Mouse (Mus musculus) lung, postnatal 4 days (tissue): Measurements from ENCODE around the gene Hes3.

Source experiments
- DNase-seq, 2 experiments: peaks; one replicate each; pipeline ENCODE4 v3.0.0; 2021

The Hes3 gene

GRCm38 (mm10) chr4:152277916-152278315, 13.5 kb downstream of the Hes3 start:
- no peak for DNase-seq

- peak in 1 of 2 experiments; percentile 45 for DNase-seq
These were observed 14.8 kb downstream of the Hes3 start for GRCm38 (mm10) chr4:152276389-152277347.

GRCm38 (mm10) chr4:152274681-152275131, 16.8 kb downstream of the Hes3 start:
- DNase-seq = peak; percentile 55 to 67

- peak; percentile 61 to 83 for DNase-seq
These were observed 17.7 kb downstream of the Hes3 start, which contains the start of gene Gpr153 for GRCm38 (mm10) chr4:152273621-152274236. Gpr153 (plus strand) TSS chr4:152274232.

GRCm38 (mm10) chr4:152273191-152273590, 18.3 kb downstream of the Hes3 start:
- no peak for DNase-seq

- peak; percentile 68 to 85 for DNase-seq
These were observed 18.9 kb downstream of the Hes3 start for GRCm38 (mm10) chr4:152272449-152273049.

- DNase-seq = no peak
These were observed 19.5 kb downstream of the Hes3 start for GRCm38 (mm10) chr4:152272006-152272405.

- no peak for DNase-seq
These were observed 20.1 kb downstream of the Hes3 start for GRCm38 (mm10) chr4:152271334-152271733.

- DNase-seq = no peak
These were observed 20.9 kb downstream of the Hes3 start for GRCm38 (mm10) chr4:152270599-152270998.

GRCm38 (mm10) chr4:152269967-152270366, 21.5 kb downstream of the Hes3 start:
- DNase-seq = no peak

GRCm38 (mm10) chr4:152267748-152268369, 23.6 kb downstream of the Hes3 start:
- peak; percentile 63 to 84 for DNase-seq

GRCm38 (mm10) chr4:152266236-152266895, 25.1 kb downstream of the Hes3 start:
- DNase-seq = peak in 1 of 2 experiments; percentile 34

GRCm38 (mm10) chr4:152265791-152266190, 25.7 kb downstream of the Hes3 start:
- DNase-seq = no peak

- no peak for DNase-seq
These were observed 26.4 kb downstream of the Hes3 start for GRCm38 (mm10) chr4:152264867-152265568.

- no peak for DNase-seq
These were observed 27.3 kb downstream of the Hes3 start for GRCm38 (mm10) chr4:152264177-152264530.

GRCm38 (mm10) chr4:152263512-152264176, 27.8 kb downstream of the Hes3 start:
- no peak for DNase-seq

GRCm38 (mm10) chr4:152263089-152263488, 28.4 kb downstream of the Hes3 start:
- no peak for DNase-seq

- no peak for DNase-seq
These were observed 29.3 kb downstream of the Hes3 start for GRCm38 (mm10) chr4:152262187-152262586.

- DNase-seq = no peak
These were observed 31.0 kb downstream of the Hes3 start for GRCm38 (mm10) chr4:152260451-152260850.

GRCm38 (mm10) chr4:152257070-152257469, 34.4 kb downstream of the Hes3 start:
- DNase-seq = peak; percentile 74 to 91

GRCm38 (mm10) chr4:152253183-152253759, 38.2 kb downstream of the Hes3 start:
- DNase-seq = no peak
